Mouse (Mus musculus) intestine, embryonic 15.5 days (tissue): Measurements from ENCODE around the gene Nav3. TPM values are rescaled to one million over a fixed set of nuclear protein-coding genes. Genes with fewer than 3 reads are reported as not detected.

Experiments
- ATAC-seq: fragments of 200-750 bp; cut with Nextera tagmentation; 2 replicates; pipeline ENCODE4 v1.8.0; 2017; ENCODE audit warnings: moderate TSS enrichment, moderate library complexity
- H3K27ac ChIP-seq: fragments of 300-500 bp; sonication (generic); 2 replicates; pipeline ENCODE4 v1.5.1; 2015; ENCODE audit warnings: mild to moderate bottlenecking, inconsistent platforms
- H3K27me3 ChIP-seq: fragments of 300-500 bp; sonication (generic); replicated peaks from 2 replicates; pipeline ENCODE4 v1.6.1; 2015; ENCODE audit warnings: inconsistent platforms
- H3K36me3 ChIP-seq: fragments of 300-500 bp; sonication (generic); 2 replicates; pipeline ENCODE4 v1.6.1; 2015; ENCODE audit warnings: inconsistent platforms
- H3K4me1 ChIP-seq: fragments of 300-500 bp; sonication (generic); replicated peaks from 2 replicates; pipeline ENCODE4 v1.6.1; 2015; ENCODE audit warnings: inconsistent platforms
- H3K4me2 ChIP-seq: fragments of 300-500 bp; sonication (generic); replicated peaks from 2 replicates; pipeline ENCODE4 v1.6.1; 2015; ENCODE audit warnings: mild to moderate bottlenecking, inconsistent platforms
- H3K4me3 ChIP-seq: fragments of 300-500 bp; sonication (generic); replicated peaks from 2 replicates; pipeline ENCODE4 v1.5.1; 2015; ENCODE audit warnings: inconsistent platforms
- H3K9ac ChIP-seq: fragments of 300-500 bp; sonication (generic); 2 replicates; pipeline ENCODE4 v1.6.1; 2015; ENCODE audit warnings: inconsistent platforms
- H3K9me3 ChIP-seq: fragments of 300-500 bp; sonication (generic); 2 replicates; pipeline ENCODE4 v1.6.1; 2016; ENCODE audit warnings: inconsistent platforms
- WGBS: fragments of 180-500 bp; shearing (Covaris S2); methylation state at CpG from one replicate; pipeline ENCODE4 v1.1.7; 2015; 5-methylcytosine and 5-hydroxymethylcytosine counted together
- polyA plus RNA-seq: library from polyadenylated mRNA; unstranded; fragments of >200 nt; fragmentation: Nextera tagmentation; extraction: Ambion mirVana; gene quantifications from 2 replicates; pipeline ENCODE4 v1.2.1, GENCODE M21; 2015

Nav3 gene
- polyA plus RNA-seq, 1 experiment from 2014 or later, result 0.93 TPM

GRCm38 (mm10) chr10:110159548-110159947 lies 296.5 kb downstream of the Nav3 start:
- H3K4me1 ChIP-seq, result no peaks in the 10 kb centered on the region
- no peak overlapping the region for H3K27ac ChIP-seq
- ATAC-seq, result no peak
- 46% methylated on average over 1 of the region's 1 CpGs for WGBS
- H3K4me3 ChIP-seq, result no peak overlapping the region
- no peaks in the 10 kb centered on the region for H3K9me3 ChIP-seq
- H3K9ac ChIP-seq, result no peak overlapping the region
- no peak overlapping the region for H3K4me2 ChIP-seq
- no peaks in the 10 kb centered on the region for H3K36me3 ChIP-seq
- H3K27me3 ChIP-seq, result no peaks in the 10 kb centered on the region

GRCm38 (mm10) chr10:110158122-110158521 lies 297.9 kb downstream of the Nav3 start:
- no peak overlapping the region for H3K9ac ChIP-seq
- no peaks in the 10 kb centered on the region for H3K27me3 ChIP-seq
- 65% methylated on average over 3 of the region's 3 CpGs for WGBS
- H3K27ac ChIP-seq, result no peak overlapping the region
- no peak for ATAC-seq
- no peaks in the 10 kb centered on the region for H3K4me1 ChIP-seq
- no peak overlapping the region for H3K4me2 ChIP-seq
- no peak overlapping the region for H3K4me3 ChIP-seq
- H3K36me3 ChIP-seq, result no peaks in the 10 kb centered on the region
- H3K9me3 ChIP-seq, result no peaks in the 10 kb centered on the region

GRCm38 (mm10) chr10:110156412-110156811 lies 299.6 kb downstream of the Nav3 start:
- 42% methylated on average over 1 of the region's 1 CpGs for WGBS
- Histone ChIP-seq H3K27ac (no peak overlapping the region), H3K27me3 (no peaks in the 10 kb centered on the region), H3K4me2 (no peak overlapping the region), H3K4me1 (no peaks in the 10 kb centered on the region), H3K9me3 (no peaks in the 10 kb centered on the region), H3K4me3 (no peak overlapping the region), H3K9ac (no peak overlapping the region), H3K36me3 (no peaks in the 10 kb centered on the region)
- ATAC-seq, result no peak

GRCm38 (mm10) chr10:110155494-110155893 lies 300.5 kb downstream of the Nav3 start:
- no peak for ATAC-seq
- no peak overlapping the region for H3K27ac ChIP-seq
- no peak overlapping the region for H3K9ac ChIP-seq
- no peaks in the 10 kb centered on the region for H3K4me1 ChIP-seq
- no peak overlapping the region for H3K4me3 ChIP-seq
- H3K4me2 ChIP-seq, result no peak overlapping the region
- 73% methylated on average over 2 of the region's 2 CpGs for WGBS
- no peaks in the 10 kb centered on the region for H3K36me3 ChIP-seq
- no peaks in the 10 kb centered on the region for H3K9me3 ChIP-seq
- no peaks in the 10 kb centered on the region for H3K27me3 ChIP-seq

GRCm38 (mm10) chr10:110154873-110155237 lies 301.1 kb downstream of the Nav3 start:
- H3K9me3 ChIP-seq, result no peaks in the 10 kb centered on the region
- no peak overlapping the region for H3K4me3 ChIP-seq
- no peak overlapping the region for H3K9ac ChIP-seq
- no peak for ATAC-seq
- no peaks in the 10 kb centered on the region for H3K36me3 ChIP-seq
- no peaks in the 10 kb centered on the region for H3K27me3 ChIP-seq
- no peak overlapping the region for H3K4me2 ChIP-seq
- H3K27ac ChIP-seq, result no peak overlapping the region
- H3K4me1 ChIP-seq, result no peaks in the 10 kb centered on the region
- WGBS, result 73% methylated on average over 1 of the region's 1 CpGs

- Histone ChIP-seq H3K9ac (no peak overlapping the region), H3K4me3 (no peak overlapping the region), H3K27ac (no peak overlapping the region), H3K4me1 (no peaks in the 10 kb centered on the region), H3K27me3 (no peaks in the 10 kb centered on the region), H3K36me3 (no peaks in the 10 kb centered on the region), H3K4me2 (no peak overlapping the region), H3K9me3 (no peaks in the 10 kb centered on the region)
- 81% methylated on average over 6 of the region's 6 CpGs for WGBS
- no peak for ATAC-seq
Observed at GRCm38 (mm10) chr10:110154001-110154872, 301.8 kb downstream of the Nav3 start.

- no peaks in the 10 kb centered on the region for H3K9me3 ChIP-seq
- H3K4me3 ChIP-seq, result no peak overlapping the region
- no peaks in the 10 kb centered on the region for H3K4me1 ChIP-seq
- H3K4me2 ChIP-seq, result no peak overlapping the region
- H3K27me3 ChIP-seq, result no peaks in the 10 kb centered on the region
- no peak overlapping the region for H3K9ac ChIP-seq
- no peaks in the 10 kb centered on the region for H3K36me3 ChIP-seq
- H3K27ac ChIP-seq, result no peak overlapping the region
- ATAC-seq, result no peak
Observed at GRCm38 (mm10) chr10:110120572-110120971, 335.4 kb downstream of the Nav3 start.

GRCm38 (mm10) chr10:110117341-110117740 lies 338.7 kb downstream of the Nav3 start:
- WGBS, result 56% methylated on average over 2 of the region's 2 CpGs
- H3K27ac ChIP-seq, result no peak overlapping the region
- ATAC-seq, result no peak
- no peak overlapping the region for H3K4me3 ChIP-seq
- no peaks in the 10 kb centered on the region for H3K9me3 ChIP-seq
- no peaks in the 10 kb centered on the region for H3K36me3 ChIP-seq
- H3K27me3 ChIP-seq, result no peaks in the 10 kb centered on the region
- no peak overlapping the region for H3K4me2 ChIP-seq
- no peak overlapping the region for H3K9ac ChIP-seq
- H3K4me1 ChIP-seq, result no peaks in the 10 kb centered on the region

GRCm38 (mm10) chr10:110112669-110113458 lies 343.1 kb downstream of the Nav3 start:
- Histone ChIP-seq H3K4me2 (no peak overlapping the region), H3K9ac (no peak overlapping the region), H3K27me3 (no peaks in the 10 kb centered on the region), H3K4me3 (no peak overlapping the region), H3K9me3 (no peaks in the 10 kb centered on the region), H3K36me3 (no peaks in the 10 kb centered on the region), H3K4me1 (no peaks in the 10 kb centered on the region), H3K27ac (no peak overlapping the region)
- 64% methylated on average over 5 of the region's 5 CpGs for WGBS
- ATAC-seq, result no peak

GRCm38 (mm10) chr10:110103255-110103654 lies 352.7 kb downstream of the Nav3 start:
- no peak overlapping the region for H3K4me3 ChIP-seq
- no peaks in the 10 kb centered on the region for H3K4me1 ChIP-seq
- no peak overlapping the region for H3K9ac ChIP-seq
- no peaks in the 10 kb centered on the region for H3K27me3 ChIP-seq
- H3K27ac ChIP-seq, result no peak overlapping the region
- no peaks in the 10 kb centered on the region for H3K9me3 ChIP-seq
- no peak overlapping the region for H3K4me2 ChIP-seq
- WGBS, result 83% methylated on average over 6 of the region's 6 CpGs
- no peak for ATAC-seq
- no peaks in the 10 kb centered on the region for H3K36me3 ChIP-seq

GRCm38 (mm10) chr10:110102231-110102630 lies 353.8 kb downstream of the Nav3 start:
- no peak overlapping the region for H3K9ac ChIP-seq
- no peak overlapping the region for H3K27ac ChIP-seq
- H3K4me2 ChIP-seq, result no peak overlapping the region
- ATAC-seq, result no peak
- no peaks in the 10 kb centered on the region for H3K9me3 ChIP-seq
- WGBS, result 52% methylated on average over 4 of the region's 4 CpGs
- H3K36me3 ChIP-seq, result no peaks in the 10 kb centered on the region
- H3K4me1 ChIP-seq, result no peaks in the 10 kb centered on the region
- H3K4me3 ChIP-seq, result no peak overlapping the region
- no peaks in the 10 kb centered on the region for H3K27me3 ChIP-seq

GRCm38 (mm10) chr10:110094433-110094832 lies 361.6 kb downstream of the Nav3 start:
- H3K4me1 ChIP-seq, result no peaks in the 10 kb centered on the region
- H3K27me3 ChIP-seq, result no peaks in the 10 kb centered on the region
- H3K4me3 ChIP-seq, result no peak overlapping the region
- no peak overlapping the region for H3K9ac ChIP-seq
- no peak for ATAC-seq
- H3K4me2 ChIP-seq, result no peak overlapping the region
- H3K36me3 ChIP-seq, result no peaks in the 10 kb centered on the region
- no peak overlapping the region for H3K27ac ChIP-seq
- no peaks in the 10 kb centered on the region for H3K9me3 ChIP-seq
